Mouse (Mus musculus): ENCODE data around the gene Cd86.

- TF ChIP-seq POLR2A (IDR thresholded peaks at IDR 0.05; ENCODE audit: borderline replicate concordance, low read depth, low read length) (no peak), CTCF (IDR thresholded peaks at IDR 0.05; ENCODE audit: low read depth, low read length) (no peak)
These were observed 52.2 kb downstream of the Cd86 start for GRCm38 (mm10) chr16:36613701-36614100.

All from bone marrow macrophage, adult 2 months (primary cell).